Mouse (Mus musculus) heart, postnatal 25 days (tissue): ENCODE data around the gene Vdr. TPM values are rescaled to one million over a fixed set of nuclear protein-coding genes. Genes with fewer than 3 reads are reported as not detected.
A peak's percentile ranks its signal among the peaks of the same experiment; 100 is the strongest.

Source experiments
- DNase-seq: peaks from one replicate; pipeline ENCODE4 v3.0.0; 2022; ENCODE audit warnings: low spot score
- intact Hi-C: fragments of 180-260 bp; cut with DNase I; formaldehyde crosslinking; loops from one replicate; pipeline ENCODE4 v1.15.1; 2025
- total RNA-seq, 2 experiments: library from RNA; stranded (reverse); gene quantifications; 2 replicates each; pipeline ENCODE4 v1.2.3; 2021

Gene Vdr
- total RNA-seq, 2 experiments from 2014 or later, result 1.5 to 2.5 TPM

DNA sequence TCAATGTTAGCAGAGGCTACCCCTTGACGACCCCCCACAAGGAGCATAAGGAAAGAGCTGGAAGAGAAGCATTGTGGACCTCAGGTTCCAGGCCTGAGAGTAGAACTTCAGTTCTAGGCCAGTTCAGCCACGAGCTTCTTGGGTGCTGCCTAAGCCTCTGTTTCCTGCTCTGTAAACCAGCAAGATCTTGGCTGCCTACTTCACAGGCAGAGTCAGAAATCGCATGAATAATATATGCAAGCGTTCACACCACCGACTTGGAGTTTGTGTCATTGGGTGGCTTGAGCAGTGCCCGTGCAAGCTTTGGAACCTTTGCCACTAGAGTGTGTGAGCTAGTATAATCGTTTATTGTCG lies 73.6 kb downstream of the Vdr start:
- DNase-seq, result no peak
- intact Hi-C loops, result no loop called here

DNA sequence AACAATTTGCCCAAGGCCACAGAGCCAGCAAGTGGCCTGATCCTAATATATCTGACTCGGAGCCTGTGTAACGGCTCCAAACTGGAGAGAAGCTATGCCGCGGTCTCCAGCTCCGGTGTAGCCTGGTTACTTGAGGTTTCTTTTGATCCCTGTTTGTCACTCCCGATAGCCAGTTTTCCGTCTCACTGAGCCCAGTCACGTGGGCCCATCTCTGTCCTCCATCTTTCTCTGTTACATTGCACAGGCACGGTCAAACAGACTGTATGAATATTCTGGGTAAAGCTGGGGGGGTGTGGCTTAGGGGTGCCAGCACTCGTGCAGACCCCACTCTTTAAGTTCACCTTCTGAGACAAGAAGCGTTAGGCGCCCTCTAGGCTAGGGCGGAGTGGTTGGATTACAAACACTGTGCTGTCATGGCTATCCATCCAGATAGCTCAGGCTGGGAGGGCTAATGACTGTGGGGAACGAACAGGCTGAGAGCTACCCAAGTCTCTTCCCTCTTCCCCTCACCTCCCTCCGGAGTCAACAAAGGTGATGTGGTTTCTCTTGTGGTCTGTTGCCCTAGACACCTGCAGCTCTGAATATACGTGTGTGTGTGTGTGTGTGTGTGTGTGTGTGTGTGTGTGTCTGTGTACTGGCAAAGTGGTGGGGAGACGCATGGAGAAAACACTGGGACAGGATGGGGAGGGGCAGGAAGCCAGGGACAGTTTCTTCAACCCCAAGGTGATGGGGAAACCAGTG lies 74.1 kb downstream of the Vdr start:
- no peak for DNase-seq

GRCm38 (mm10) chr15:97832764-97833479 lies 77.5 kb downstream of the Vdr start:
- intact Hi-C loops, result no loop called here
- no peak for DNase-seq

More for the DNA sequence above, 74.1 kb downstream of the Vdr start:
- intact Hi-C loops, result no loop called here

DNA sequence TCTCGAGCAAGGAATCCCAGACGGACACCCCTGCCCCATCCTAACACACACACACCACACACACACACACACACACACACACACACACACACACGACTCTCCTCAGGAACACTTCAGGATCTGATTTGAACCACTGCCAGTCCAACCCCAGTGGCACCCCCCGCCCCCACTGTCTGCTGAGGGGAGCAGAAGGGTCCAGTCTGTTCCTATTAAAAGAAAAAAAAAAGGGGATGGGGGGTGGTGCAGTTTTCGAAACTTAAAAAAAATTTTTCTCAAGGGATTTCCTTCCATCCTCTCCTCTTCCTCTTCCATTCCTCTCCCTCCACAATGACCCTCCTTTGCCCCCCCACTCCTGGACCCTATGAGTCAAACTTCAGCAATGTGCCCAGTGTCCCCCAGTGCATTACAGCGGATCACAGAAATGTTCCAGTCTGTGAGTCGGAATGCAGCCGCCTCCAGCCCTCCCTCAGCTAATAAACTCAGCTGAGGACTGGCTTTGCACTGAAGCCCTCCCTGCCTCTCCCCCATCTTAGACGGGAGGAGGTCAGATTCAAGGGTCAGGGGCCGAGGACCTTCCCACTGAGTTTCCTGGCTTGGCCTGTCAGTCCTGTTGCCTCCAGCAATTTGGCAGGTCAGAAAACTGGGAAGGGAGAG lies 78.3 kb downstream of the Vdr start:
- intact Hi-C loops, result no loop called here

DNA sequence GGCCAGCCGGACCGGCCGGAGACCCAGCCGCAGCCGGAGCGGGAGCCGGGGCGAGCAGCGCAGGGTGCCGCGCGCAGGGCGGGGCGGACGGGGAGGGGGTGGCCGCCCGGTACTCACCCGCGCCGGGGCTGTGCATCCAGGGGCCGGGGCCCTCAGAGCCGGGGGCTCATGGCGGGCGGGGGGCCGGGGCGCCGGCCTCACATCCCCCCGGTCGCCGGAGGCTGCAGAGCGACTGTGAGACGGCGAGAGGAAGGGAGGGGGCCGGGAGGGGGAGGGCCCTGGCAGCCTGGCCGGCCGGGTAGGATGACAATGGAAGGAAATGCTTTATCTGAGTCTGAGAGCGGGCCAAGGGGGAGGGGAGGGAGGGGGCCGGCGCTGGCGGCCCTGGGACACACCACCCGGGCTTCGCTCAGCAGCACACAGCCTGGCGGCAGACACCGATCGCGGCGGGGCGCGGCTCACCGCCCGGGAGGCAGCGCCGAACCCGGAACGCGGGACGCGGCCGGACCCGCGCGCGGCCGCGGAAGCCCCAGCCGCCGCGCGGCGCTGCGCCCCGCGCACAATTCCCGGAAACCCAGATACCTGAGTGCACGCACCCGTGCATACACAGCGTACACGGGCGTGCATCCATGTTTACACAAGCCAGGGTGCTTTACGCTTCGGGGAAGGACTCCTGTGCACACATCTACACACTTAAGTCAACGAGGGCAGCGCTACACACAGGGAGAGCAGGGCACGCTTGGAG lies 79.0 kb downstream of the Vdr start:
- peak; percentile 74 for DNase-seq
- intact Hi-C loops, result no loop called here

More for the DNA sequence above, 78.3 kb downstream of the Vdr start:
- DNase-seq, result peak; percentile 64

DNA sequence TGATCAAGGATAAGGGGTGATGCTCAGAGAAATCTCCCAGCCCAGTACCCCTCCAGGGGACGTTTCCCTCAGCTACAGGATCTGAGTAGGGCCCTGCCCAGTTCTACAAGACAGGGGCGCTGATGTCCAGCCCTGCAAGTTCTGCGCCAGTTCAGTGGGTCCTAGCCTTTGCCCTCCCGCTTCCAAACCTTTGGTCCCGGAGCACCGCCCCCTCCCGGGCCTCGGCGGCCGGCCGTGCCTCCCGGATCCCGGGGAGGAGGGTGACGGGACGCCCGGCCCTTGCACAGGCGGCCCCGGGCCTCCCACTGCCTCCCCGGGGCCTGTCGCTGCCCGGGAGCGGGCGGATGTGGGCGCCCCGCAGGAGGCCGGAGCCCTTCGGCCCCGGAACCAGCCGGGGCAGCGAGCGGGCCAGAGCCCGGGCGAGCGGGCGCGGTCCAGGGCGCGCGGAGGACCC lies 79.6 kb downstream of the Vdr start:
- intact Hi-C loops, result no loop called here
- no peak for DNase-seq

- intact Hi-C loops, result no loop called here
- DNase-seq, result no peak
Measured at GRCm38 (mm10) chr15:97830253-97830787, 80.1 kb downstream of the Vdr start.

DNA sequence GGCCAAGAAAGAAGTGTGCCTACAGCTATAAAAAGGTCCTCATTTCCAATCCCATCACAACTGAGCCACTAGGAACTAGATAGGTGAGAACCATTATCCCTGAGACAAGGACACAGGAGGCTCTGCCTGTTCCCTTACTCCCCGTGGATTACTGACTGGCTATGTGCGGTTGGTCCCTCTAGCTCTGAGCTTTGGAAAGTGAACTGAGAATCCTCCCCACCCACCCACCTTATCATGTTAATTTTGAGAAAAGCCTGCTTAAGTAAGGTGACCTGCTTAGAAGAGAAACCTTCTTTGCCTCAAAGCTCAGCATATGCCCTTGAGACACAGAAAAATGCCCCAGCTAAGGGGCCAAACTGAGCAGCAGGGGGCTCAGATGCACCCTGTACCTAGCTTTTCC lies 81.0 kb downstream of the Vdr start:
- intact Hi-C loops, result loop anchor here (2.0 to 5.0 kb wide), 2 partner anchors 17 to 42 kb away; no protein-coding TSS in a partner anchor
- no peak for DNase-seq

- DNase-seq, result no peak
- intact Hi-C loops, result loop anchor here (2.0 to 5.0 kb wide), 2 partner anchors 16 to 42 kb away; no protein-coding TSS in a partner anchor
Measured at GRCm38 (mm10) chr15:97828901-97829338, 81.5 kb downstream of the Vdr start.

- intact Hi-C loops, result loop anchor here (2.0 to 5.0 kb wide), 2 partner anchors 16 to 41 kb away; no protein-coding TSS in a partner anchor
- DNase-seq, result no peak
Measured at GRCm38 (mm10) chr15:97828221-97828842, 82.1 kb downstream of the Vdr start.

DNA sequence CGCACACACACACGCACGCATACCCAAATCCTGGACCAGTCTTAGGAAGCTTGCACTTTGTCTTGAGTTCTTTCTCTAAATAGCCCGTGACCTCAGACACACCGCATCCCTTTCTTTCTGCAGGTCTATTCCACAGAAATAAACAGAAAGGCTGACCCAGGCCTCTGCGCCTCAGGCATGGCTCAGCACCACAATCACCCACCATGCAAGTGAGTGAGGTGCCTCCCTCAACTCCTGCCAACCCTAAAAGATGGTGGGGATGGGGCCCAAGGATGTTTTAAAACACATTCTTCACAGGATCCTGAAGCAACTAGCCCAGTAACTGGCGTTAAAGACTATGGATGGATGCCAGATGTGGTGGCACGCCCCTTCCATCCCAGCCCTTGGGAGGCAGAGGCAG lies 83.0 kb downstream of the Vdr start:
- intact Hi-C loops, result loop anchor here (5.0 kb wide), 1 partner anchor 40 kb away; no protein-coding TSS in a partner anchor
- DNase-seq, result no peak

GRCm38 (mm10) chr15:97826588-97827261 lies 83.7 kb downstream of the Vdr start:
- intact Hi-C loops, result loop anchor here (5.0 kb wide), 1 partner anchor 39 kb away; no protein-coding TSS in a partner anchor
- DNase-seq, result no peak

GRCm38 (mm10) chr15:97825941-97826587 lies 84.4 kb downstream of the Vdr start:
- DNase-seq, result no peak
- intact Hi-C loops, result loop anchor here (2.0 to 5.0 kb wide), 2 partner anchors 23 to 39 kb away; no protein-coding TSS in a partner anchor

- intact Hi-C loops, result loop anchor here (2.0 to 5.0 kb wide), 2 partner anchors 23 to 38 kb away; no protein-coding TSS in a partner anchor
Measured at GRCm38 (mm10) chr15:97825071-97825940, 85.1 kb downstream of the Vdr start.

GRCm38 (mm10) chr15:97824042-97824441 lies 86.4 kb downstream of the Vdr start:
- intact Hi-C loops, result loop anchor here (2.0 kb wide), 1 partner anchor 25 kb away; no protein-coding TSS in a partner anchor
- no peak for DNase-seq

More at GRCm38 (mm10) chr15:97825071-97825940, 85.1 kb downstream of the Vdr start:
- peak; percentile 81 for DNase-seq

DNA sequence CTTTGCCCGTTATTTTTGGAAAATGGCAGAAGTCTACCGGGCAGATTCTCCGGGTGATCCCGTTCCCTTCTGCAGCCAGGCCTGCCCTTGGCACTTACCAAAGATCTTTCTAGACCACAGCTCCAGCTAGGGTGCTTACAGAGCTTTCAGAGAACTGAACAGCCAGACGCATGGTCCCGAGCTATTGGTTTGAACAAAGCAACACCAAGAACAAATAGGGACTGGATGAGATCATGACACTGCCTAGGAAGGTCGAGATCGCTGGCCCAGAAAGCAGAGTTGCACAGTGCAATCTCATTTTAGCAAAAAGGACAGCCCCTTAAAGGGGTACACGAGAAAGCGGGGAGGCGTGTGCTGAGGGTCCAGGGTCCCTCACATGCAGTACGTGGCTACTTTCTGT lies 87.0 kb downstream of the Vdr start:
- intact Hi-C loops, result no loop called here
- no peak for DNase-seq
